Mouse (Mus musculus) embryonic facial prominence, embryonic 13.5 days (tissue): Measurements from ENCODE around the gene Zbtb37. TPM values are rescaled to one million over a fixed set of nuclear protein-coding genes. Genes with fewer than 3 reads are reported as not detected.

Source experiments
- ATAC-seq: fragments of 200-750 bp; cut with Nextera tagmentation; 2 replicates; pipeline ENCODE4 v1.8.0; 2017; ENCODE audit warnings: low read depth; ENCODE audit not compliant: insufficient number of reproducible peaks, insufficient read depth, low FRiP score, low TSS enrichment
- H3K27ac ChIP-seq: fragments of 300-500 bp; sonication (generic); 2 replicates; pipeline ENCODE4 v1.5.1; 2015; ENCODE audit warnings: moderate library complexity, mild to moderate bottlenecking, inconsistent platforms
- H3K27me3 ChIP-seq: fragments of 300-500 bp; sonication (generic); 2 replicates; pipeline ENCODE4 v1.6.1; 2015; ENCODE audit warnings: mild to moderate bottlenecking, inconsistent platforms
- H3K36me3 ChIP-seq: fragments of 300-500 bp; sonication (generic); 2 replicates; pipeline ENCODE4 v1.6.1; 2015; ENCODE audit warnings: mild to moderate bottlenecking, inconsistent platforms
- H3K4me1 ChIP-seq: fragments of 300-500 bp; sonication (generic); 2 replicates; pipeline ENCODE4 v1.6.1; 2015; ENCODE audit warnings: inconsistent platforms
- H3K4me2 ChIP-seq: fragments of 300-500 bp; sonication (generic); 2 replicates; pipeline ENCODE4 v1.6.1; 2015; ENCODE audit warnings: moderate library complexity, mild to moderate bottlenecking, inconsistent platforms
- H3K4me3 ChIP-seq: fragments of 300-500 bp; sonication (generic); 2 replicates; pipeline ENCODE4 v1.5.1; 2015; ENCODE audit warnings: mild to moderate bottlenecking, inconsistent platforms
- H3K9ac ChIP-seq: fragments of 300-500 bp; sonication (generic); 2 replicates; pipeline ENCODE4 v1.6.1; 2015; ENCODE audit warnings: mild to moderate bottlenecking, inconsistent platforms
- H3K9me3 ChIP-seq: fragments of 300-500 bp; sonication (generic); 2 replicates; pipeline ENCODE4 v1.6.1; 2016; ENCODE audit warnings: inconsistent platforms
- WGBS: fragments of 180-500 bp; shearing (Covaris S2); methylation state at CpG from one replicate; pipeline ENCODE4 v1.1.7; 2015; ENCODE audit warnings: mixed read lengths; 5-methylcytosine and 5-hydroxymethylcytosine counted together
- polyA plus RNA-seq: library from polyadenylated mRNA; unstranded; fragments of >200 nt; fragmentation: Nextera tagmentation; extraction: Ambion mirVana; gene quantifications from 2 replicates; pipeline ENCODE4 v1.2.1, GENCODE M21; 2015

Gene Zbtb37
- polyA plus RNA-seq, 1 experiment from 2014 or later: 8.8 TPM

- Histone ChIP-seq H3K27ac (peak overlapping the region; percentile 40; the same call in 1 of the 2 replicates), H3K4me3 (no peak overlapping the region), H3K9me3 (no peaks in the 10 kb centered on the region), H3K27me3 (no peaks in the 10 kb centered on the region), H3K4me1 (peaks cover 4% of the 10 kb centered on the region), H3K4me2 (no peak overlapping the region), H3K9ac (no peak overlapping the region), H3K36me3 (peaks cover 53% of the 10 kb centered on the region)
- WGBS: 10% methylated on average over 3 of the region's 3 CpGs
- ATAC-seq: no peak; the same call in 1 of the 2 replicates
These were observed 5.2 kb upstream of the Zbtb37 start for GRCm38 (mm10) chr1:161039741-161040425.

GRCm38 (mm10) chr1:161038968-161039721 is 4.5 kb upstream of the Zbtb37 start:
- Histone ChIP-seq H3K4me3 (no peak overlapping the region), H3K36me3 (peaks cover 47% of the 10 kb centered on the region), H3K4me1 (peaks cover 4% of the 10 kb centered on the region), H3K27ac (peak overlapping the region; percentile 39; the same call in 1 of the 2 replicates), H3K9me3 (no peaks in the 10 kb centered on the region), H3K27me3 (no peaks in the 10 kb centered on the region), H3K9ac (no peak overlapping the region), H3K4me2 (no peak overlapping the region)
- ATAC-seq: no peak
- WGBS: 11% methylated on average over 3 of the region's 3 CpGs

GRCm38 (mm10) chr1:161038004-161038403 is 3.4 kb upstream of the Zbtb37 start:
- Histone ChIP-seq H3K9ac (0 out of 2 replicates have a peak overlapping the region, but pooled peaks have one; percentile 60), H3K9me3 (no peaks in the 10 kb centered on the region), H3K27me3 (no peaks in the 10 kb centered on the region), H3K4me3 (peak overlapping the region; percentile 58), H3K4me1 (peaks cover 12% of the 10 kb centered on the region), H3K36me3 (peaks cover 44% of the 10 kb centered on the region), H3K27ac (peak overlapping the region; percentile 62; the same call in 1 of the 2 replicates), H3K4me2 (peak overlapping the region; percentile 84)
- no peak for ATAC-seq
- WGBS: 27% methylated on average over 3 of the region's 3 CpGs

GRCm38 (mm10) chr1:161037599-161037998 is 3.0 kb upstream of the Zbtb37 start:
- no peak for ATAC-seq
- Histone ChIP-seq H3K9me3 (no peaks in the 10 kb centered on the region), H3K4me1 (peaks cover 13% of the 10 kb centered on the region), H3K27me3 (no peaks in the 10 kb centered on the region), H3K4me3 (peak overlapping the region; percentile 58), H3K9ac (peak overlapping the region; percentile 71), H3K27ac (peak overlapping the region; percentile 62), H3K36me3 (peaks cover 45% of the 10 kb centered on the region), H3K4me2 (peak overlapping the region; percentile 84)
- WGBS: 17% methylated on average over 3 of the region's 3 CpGs

- Histone ChIP-seq H3K36me3 (peaks cover 51% of the 10 kb centered on the region), H3K27me3 (no peaks in the 10 kb centered on the region), H3K4me2 (peak overlapping the region; percentile 84), H3K27ac (peak overlapping the region; percentile 97), H3K4me1 (peaks cover 13% of the 10 kb centered on the region), H3K9ac (peak overlapping the region; percentile 88), H3K9me3 (no peaks in the 10 kb centered on the region), H3K4me3 (peak overlapping the region; percentile 58)
- ATAC-seq: no peak
- 2% methylated on average over 1 of the region's 1 CpGs for WGBS
These were observed 2.4 kb upstream of the Zbtb37 start for GRCm38 (mm10) chr1:161037026-161037425.

- H3K36me3 ChIP-seq: peaks cover 51% of the 10 kb centered on the region
- H3K27ac ChIP-seq: peak overlapping the region; percentile 97
- peaks cover 13% of the 10 kb centered on the region for H3K4me1 ChIP-seq
- H3K9ac ChIP-seq: peak overlapping the region; percentile 88
- H3K4me3 ChIP-seq: peak overlapping the region; percentile 58
- no peaks in the 10 kb centered on the region for H3K27me3 ChIP-seq
- WGBS: under 1% methylated on average over 5 of the region's 5 CpGs
- H3K4me2 ChIP-seq: peak overlapping the region; percentile 84
- no peak for ATAC-seq
- H3K9me3 ChIP-seq: no peaks in the 10 kb centered on the region
These were observed 1.8 kb upstream of the Zbtb37 start for GRCm38 (mm10) chr1:161036411-161036841.

- Histone ChIP-seq H3K4me1 (peaks cover 13% of the 10 kb centered on the region), H3K36me3 (peaks cover 56% of the 10 kb centered on the region), H3K4me3 (peak overlapping the region; percentile 58), H3K4me2 (peak overlapping the region; percentile 84), H3K9ac (peak overlapping the region; percentile 88), H3K27me3 (no peaks in the 10 kb centered on the region), H3K27ac (peak overlapping the region; percentile 97), H3K9me3 (no peaks in the 10 kb centered on the region)
- WGBS: 0% methylated on average over 6 of the region's 6 CpGs
- ATAC-seq: no peak
These were observed 1.2 kb upstream of the Zbtb37 start for GRCm38 (mm10) chr1:161035786-161036404.

- Histone ChIP-seq H3K4me1 (peaks cover 13% of the 10 kb centered on the region), H3K4me3 (peak overlapping the region; percentile 58), H3K4me2 (peak overlapping the region; percentile 84), H3K36me3 (peaks cover 59% of the 10 kb centered on the region), H3K9me3 (no peaks in the 10 kb centered on the region), H3K27me3 (no peaks in the 10 kb centered on the region), H3K9ac (peak overlapping the region; percentile 88), H3K27ac (peak overlapping the region; percentile 97)
- peak; percentile 6; the same call in 1 of the 2 replicates for ATAC-seq
- WGBS: under 1% methylated on average over 14 of the region's 14 CpGs
These were observed 684 bp upstream of the Zbtb37 start for GRCm38 (mm10) chr1:161035281-161035785.

GRCm38 (mm10) chr1:161033856-161034434 is 704 bp downstream of the Zbtb37 start:
- no peaks in the 10 kb centered on the region for H3K9me3 ChIP-seq
- no peak for ATAC-seq
- H3K4me2 ChIP-seq: peak overlapping the region; percentile 84
- H3K9ac ChIP-seq: peak overlapping the region; percentile 88
- H3K36me3 ChIP-seq: peaks cover 62% of the 10 kb centered on the region
- no peaks in the 10 kb centered on the region for H3K27me3 ChIP-seq
- H3K27ac ChIP-seq: peak overlapping the region; percentile 97
- peak overlapping the region; percentile 58 for H3K4me3 ChIP-seq
- 1% methylated on average over 21 of the region's 21 CpGs for WGBS
- H3K4me1 ChIP-seq: peaks cover 13% of the 10 kb centered on the region

GRCm38 (mm10) chr1:161032345-161032744 is 2.3 kb downstream of the Zbtb37 start:
- 89% methylated on average over 7 of the region's 7 CpGs for WGBS
- Histone ChIP-seq H3K4me1 (peaks cover 9% of the 10 kb centered on the region), H3K27ac (no peak overlapping the region), H3K27me3 (no peaks in the 10 kb centered on the region), H3K4me2 (no peak overlapping the region), H3K9me3 (no peaks in the 10 kb centered on the region), H3K9ac (0 out of 2 replicates have a peak overlapping the region, but pooled peaks have one; percentile 6), H3K36me3 (peaks cover 47% of the 10 kb centered on the region), H3K4me3 (no peak overlapping the region)
- ATAC-seq: no peak

- H3K27me3 ChIP-seq: no peaks in the 10 kb centered on the region
- 87% methylated on average over 9 of the region's 9 CpGs for WGBS
- ATAC-seq: no peak
- no peak overlapping the region for H3K4me3 ChIP-seq
- no peak overlapping the region for H3K27ac ChIP-seq
- no peaks in the 10 kb centered on the region for H3K9me3 ChIP-seq
- H3K4me1 ChIP-seq: peaks cover 11% of the 10 kb centered on the region
- H3K36me3 ChIP-seq: peaks cover 48% of the 10 kb centered on the region
- H3K9ac ChIP-seq: no peak overlapping the region
- no peak overlapping the region for H3K4me2 ChIP-seq
These were observed 2.8 kb downstream of the Zbtb37 start for GRCm38 (mm10) chr1:161031881-161032280.
